Mouse (Mus musculus) G1E (cell line): ENCODE results near the gene Slc25a25.

ENCODE experiments used
- CTCF ChIP-seq: IDR thresholded peaks from 2 replicates; pipeline ENCODE4 v1.5.1; 2012; ENCODE audit warnings: low read depth, low read length, inconsistent platforms, mixed read lengths
- TAL1 ChIP-seq: conservative IDR thresholded peaks from 2 replicates; pipeline ENCODE4 v1.6.1; 2012; ENCODE audit warnings: low read depth, low read length, inconsistent platforms, mixed read lengths

GRCm38 (mm10) chr2:32440164-32440563 is 11.1 kb downstream of the Slc25a25 start:
- TF ChIP-seq CTCF: no peak
- TF ChIP-seq TAL1: no peak
